Mouse (Mus musculus): ENCODE results near the gene Slc25a27. TPM values are rescaled to one million over a fixed set of nuclear protein-coding genes. Genes with fewer than 3 reads are reported as not detected.

Slc25a27 gene
- polyA plus RNA-seq, 1 experiment from 2014 or later: 1.5 TPM

DNA sequence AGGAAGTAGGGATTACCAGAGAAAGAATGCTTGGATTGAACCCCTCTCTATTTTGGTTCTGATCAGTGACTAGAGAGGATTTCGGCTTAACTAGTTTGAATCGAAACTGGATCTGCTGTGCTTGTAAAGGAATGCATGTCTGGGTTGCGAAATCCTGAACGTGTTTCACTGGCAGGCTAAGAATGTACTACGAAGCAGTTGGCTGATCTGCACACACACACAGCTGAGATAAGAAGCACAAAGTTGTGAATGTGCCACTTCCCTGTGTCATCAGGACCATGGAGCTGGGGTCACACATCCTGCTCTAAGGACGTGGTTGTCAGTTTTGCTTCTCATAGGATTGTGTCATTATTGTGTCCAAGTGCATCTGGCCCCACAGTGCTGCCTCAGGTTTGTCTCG lies 22.6 kb downstream of the Slc25a27 start:
- WGBS (ENCODE audit: insufficient replicate concordance): 22% methylated on average over 7 of the region's 7 CpGs
- no peaks in the 10 kb centered on the region for H3K36me3 ChIP-seq
- no peak overlapping the region for H3K4me3 ChIP-seq (replicated peaks)
- no peak overlapping the region for H3K27ac ChIP-seq
- no peak overlapping the region for H3K4me2 ChIP-seq
- H3K4me1 ChIP-seq (replicated peaks): peaks cover 4% of the 10 kb centered on the region; the same call in 1 of the 2 replicates
- H3K9ac ChIP-seq: no peak overlapping the region
- no peaks in the 10 kb centered on the region for H3K9me3 ChIP-seq (replicated peaks)
- ATAC-seq (ENCODE audit: low read depth) (no peak), DNase-seq (no peak)
- H3K27me3 ChIP-seq: no peaks in the 10 kb centered on the region

DNA sequence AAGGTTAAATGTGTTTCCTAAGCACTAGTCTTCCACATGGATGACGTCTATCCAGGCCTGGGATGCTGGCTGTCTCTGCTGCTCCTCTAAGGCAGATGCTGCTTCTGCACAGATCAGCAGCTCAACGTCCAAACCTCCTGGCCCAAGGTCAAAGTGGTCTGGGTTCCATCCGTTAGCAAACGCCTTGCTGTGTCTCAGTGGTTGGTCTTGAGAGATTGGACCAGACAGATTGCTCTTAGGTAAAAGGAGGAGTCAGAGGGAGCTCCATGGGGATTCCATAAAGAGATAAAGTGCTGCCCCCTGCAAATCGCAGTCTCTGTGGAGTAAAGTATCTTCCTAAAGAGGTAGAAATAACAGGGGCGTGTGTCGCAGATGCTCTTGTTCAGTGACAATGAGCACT lies 23.8 kb downstream of the Slc25a27 start:
- Histone ChIP-seq H3K27me3 (no peaks in the 10 kb centered on the region), H3K9me3 (replicated peaks) (no peaks in the 10 kb centered on the region), H3K4me3 (replicated peaks) (no peak overlapping the region), H3K36me3 (no peaks in the 10 kb centered on the region), H3K9ac (no peak overlapping the region), H3K4me1 (replicated peaks) (peaks cover 4% of the 10 kb centered on the region; the same call in 1 of the 2 replicates), H3K4me2 (no peak overlapping the region), H3K27ac (no peak overlapping the region)
- WGBS (ENCODE audit: insufficient replicate concordance): 71% methylated on average over 7 of the region's 7 CpGs
- no peak for DNase-seq
- no peak for ATAC-seq (ENCODE audit: low read depth)

DNA sequence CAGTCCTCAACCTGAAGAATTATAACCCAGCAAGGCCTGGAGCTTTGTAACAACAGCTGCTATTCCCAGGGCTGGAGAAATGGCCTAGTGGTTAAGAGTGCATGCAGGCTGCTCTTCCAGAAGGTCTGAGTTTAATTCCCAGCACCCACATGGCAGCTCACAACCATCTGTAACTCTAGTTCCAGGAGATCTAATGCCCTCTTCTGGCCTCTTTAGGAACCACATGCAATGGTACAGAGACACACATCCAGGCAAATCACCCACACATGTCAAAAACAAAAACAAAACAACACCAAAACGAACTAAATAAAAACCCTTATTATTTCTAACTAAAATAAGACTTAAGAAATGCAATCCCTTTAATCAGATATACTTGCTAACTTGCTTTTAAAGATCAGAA lies 26.2 kb downstream of the Slc25a27 start:
- Histone ChIP-seq H3K9me3 (replicated peaks) (no peaks in the 10 kb centered on the region), H3K27me3 (no peaks in the 10 kb centered on the region), H3K4me1 (replicated peaks) (peaks cover 4% of the 10 kb centered on the region; the same call in 1 of the 2 replicates), H3K9ac (no peak overlapping the region), H3K27ac (no peak overlapping the region), H3K4me3 (replicated peaks) (no peak overlapping the region), H3K4me2 (no peak overlapping the region), H3K36me3 (no peaks in the 10 kb centered on the region)
- ATAC-seq (ENCODE audit: low read depth) (no peak), DNase-seq (no peak)
- WGBS (ENCODE audit: insufficient replicate concordance): 30% methylated on average over 1 of the region's 1 CpGs

DNA sequence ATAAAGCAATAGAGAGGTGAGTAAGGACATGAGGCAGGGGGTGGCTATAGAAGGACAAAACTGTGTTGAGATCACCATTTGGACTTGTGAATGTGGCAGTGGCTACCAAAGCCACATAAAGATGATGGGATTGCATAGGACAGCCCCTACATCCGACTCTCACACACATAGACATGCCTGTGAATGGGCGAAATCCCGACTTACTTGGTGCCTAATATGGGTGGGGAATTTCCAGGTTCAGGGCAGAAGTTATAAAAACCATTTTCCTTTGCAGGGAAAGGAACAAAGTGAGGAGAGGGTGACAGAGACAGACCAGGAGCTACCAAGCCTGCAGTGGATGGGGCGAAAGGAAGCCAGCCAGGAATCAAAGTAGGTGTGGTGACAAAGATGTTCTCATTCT lies 29.9 kb downstream of the Slc25a27 start:
- Histone ChIP-seq H3K27me3 (no peaks in the 10 kb centered on the region), H3K36me3 (no peaks in the 10 kb centered on the region), H3K9ac (no peak overlapping the region), H3K4me3 (replicated peaks) (no peak overlapping the region), H3K4me1 (replicated peaks) (no peaks in the 10 kb centered on the region), H3K27ac (no peak overlapping the region), H3K4me2 (no peak overlapping the region), H3K9me3 (replicated peaks) (no peaks in the 10 kb centered on the region)
- ATAC-seq (ENCODE audit: low read depth) (no peak), DNase-seq (no peak)
- WGBS (ENCODE audit: insufficient replicate concordance): 59% methylated on average over 4 of the region's 4 CpGs

DNA sequence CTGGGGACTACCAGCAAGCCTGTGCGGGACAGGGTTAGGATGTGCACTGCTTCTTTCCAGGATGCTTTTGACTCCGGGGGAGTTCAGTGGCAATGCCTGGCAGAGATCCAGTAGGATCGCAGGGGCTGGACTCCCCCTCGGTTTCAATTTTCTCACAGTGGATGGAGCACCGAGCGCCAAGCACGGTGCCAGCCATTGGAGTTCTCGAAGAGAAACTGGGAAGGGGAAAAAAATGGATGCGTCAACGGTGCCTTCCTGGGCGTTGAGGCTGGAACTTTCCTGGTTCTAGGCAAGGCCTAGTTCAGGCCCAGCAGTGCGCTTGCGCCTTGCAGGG lies 36.6 kb downstream of the Slc25a27 start:
- 50% methylated on average over 13 of the region's 13 CpGs for WGBS (ENCODE audit: insufficient replicate concordance)
- Histone ChIP-seq H3K9me3 (replicated peaks) (no peaks in the 10 kb centered on the region), H3K27me3 (peaks cover 43% of the 10 kb centered on the region), H3K4me2 (peak overlapping the region; percentile 50; the same call in 1 of the 2 replicates), H3K9ac (no peak overlapping the region), H3K4me1 (replicated peaks) (0 out of 2 replicates have a peak, but pooled peaks cover 5% of the 10 kb centered on the region), H3K4me3 (replicated peaks) (peak overlapping the region; percentile 31; the same call in 1 of the 2 replicates), H3K36me3 (no peaks in the 10 kb centered on the region), H3K27ac (no peak overlapping the region)
- no peak for DNase-seq
- no peak for ATAC-seq (ENCODE audit: low read depth)

DNA sequence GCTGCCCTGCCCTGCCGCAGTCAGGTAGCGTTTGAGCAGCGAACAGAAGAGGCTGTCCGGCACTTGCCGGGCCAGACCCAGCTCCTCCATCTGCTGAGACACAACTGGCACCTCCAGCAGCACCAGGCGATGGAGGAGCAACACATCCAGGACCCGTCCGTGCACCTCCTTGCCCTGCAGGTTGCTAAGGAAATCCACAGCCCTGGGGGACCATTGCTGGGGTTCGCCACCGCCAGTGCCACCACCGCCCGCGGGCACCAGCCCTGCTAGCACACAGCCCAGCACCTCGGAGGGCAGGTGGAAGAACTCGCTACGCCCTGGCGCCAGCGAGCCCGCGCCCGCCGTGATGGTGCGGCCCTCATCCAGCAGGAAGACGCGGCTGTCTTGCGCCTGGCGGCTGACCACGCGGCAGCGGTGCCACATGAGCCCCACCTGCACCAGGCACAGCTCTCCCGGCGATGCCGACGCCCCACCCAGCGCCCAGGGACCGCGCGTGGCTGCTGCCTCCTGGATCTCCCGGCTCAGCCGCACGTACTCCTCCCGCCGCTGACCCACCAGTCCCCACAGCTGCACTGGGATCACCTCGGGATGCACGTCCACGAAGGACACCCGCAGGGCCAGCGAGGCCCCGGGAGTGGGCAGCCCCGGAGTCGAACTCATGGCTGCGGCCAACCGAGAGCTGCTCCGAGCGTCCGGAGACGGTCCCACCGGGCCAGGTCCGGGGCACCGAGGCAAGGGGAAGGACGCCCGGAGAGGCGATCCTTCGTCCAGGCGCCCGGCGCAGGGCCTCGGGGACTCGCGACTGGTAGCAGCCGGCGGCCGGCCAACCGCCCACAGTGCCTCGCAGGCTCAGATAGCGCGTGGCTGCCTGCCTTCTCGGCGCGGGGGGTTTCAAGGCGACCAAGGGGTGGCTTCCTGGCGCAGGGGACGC lies 37.3 kb downstream of the Slc25a27 start, which contains the start of gene Tdrd6:
Tdrd6 (minus strand) TSS at position 804 of the 931 bp plus-strand sequence.
- H3K9me3 ChIP-seq (replicated peaks): no peaks in the 10 kb centered on the region
- 5% methylated on average over 82 of the region's 83 CpGs for WGBS (ENCODE audit: insufficient replicate concordance)
- H3K4me1 ChIP-seq (replicated peaks): 0 out of 2 replicates have a peak, but pooled peaks cover 5% of the 10 kb centered on the region
- H3K27ac ChIP-seq: no peak within 1 kb of the TSS
- peak within 1 kb of the TSS; percentile 31 for H3K4me3 ChIP-seq (replicated peaks)
- peaks cover 43% of the 10 kb centered on the region for H3K27me3 ChIP-seq
- no peak within 1 kb of the TSS for H3K9ac ChIP-seq
- H3K4me2 ChIP-seq: peak within 1 kb of the TSS; percentile 50
- H3K36me3 ChIP-seq: no peaks in the 10 kb centered on the region
- DNase-seq (no peak), ATAC-seq (ENCODE audit: low read depth) (no peak)

DNA sequence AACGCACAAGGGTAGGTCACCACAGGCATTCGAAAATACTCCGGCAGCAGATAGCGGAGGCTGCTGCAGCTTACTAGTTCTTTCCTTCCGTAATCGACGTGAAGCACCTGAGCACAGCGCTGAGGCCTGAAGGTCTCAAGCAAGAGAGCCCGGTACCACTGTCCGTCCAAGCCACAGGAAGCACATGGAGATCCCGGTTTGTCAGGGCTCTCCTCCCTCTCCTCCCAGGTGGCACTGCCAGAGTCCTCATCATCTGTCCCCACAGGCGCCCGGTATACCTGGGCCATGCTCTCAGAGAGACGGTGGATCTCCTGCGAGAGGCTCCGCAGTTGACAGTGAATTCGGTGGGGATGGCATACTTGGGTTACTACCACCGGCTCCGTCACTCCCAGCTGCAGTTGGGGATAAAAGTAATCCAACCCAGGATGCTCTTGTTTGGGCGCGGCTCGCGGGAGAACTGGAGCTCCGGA lies 38.0 kb downstream of the Slc25a27 start:
- Histone ChIP-seq H3K36me3 (no peaks in the 10 kb centered on the region), H3K9me3 (replicated peaks) (no peaks in the 10 kb centered on the region), H3K4me3 (replicated peaks) (no peak overlapping the region), H3K9ac (no peak overlapping the region), H3K27me3 (peaks cover 43% of the 10 kb centered on the region), H3K27ac (no peak overlapping the region), H3K4me1 (replicated peaks) (0 out of 2 replicates have a peak, but pooled peaks cover 5% of the 10 kb centered on the region), H3K4me2 (no peak overlapping the region; the same call in 1 of the 2 replicates)
- DNase-seq: no peak
- WGBS (ENCODE audit: insufficient replicate concordance): 25% methylated on average over 24 of the region's 24 CpGs
- no peak for ATAC-seq (ENCODE audit: low read depth)

DNA sequence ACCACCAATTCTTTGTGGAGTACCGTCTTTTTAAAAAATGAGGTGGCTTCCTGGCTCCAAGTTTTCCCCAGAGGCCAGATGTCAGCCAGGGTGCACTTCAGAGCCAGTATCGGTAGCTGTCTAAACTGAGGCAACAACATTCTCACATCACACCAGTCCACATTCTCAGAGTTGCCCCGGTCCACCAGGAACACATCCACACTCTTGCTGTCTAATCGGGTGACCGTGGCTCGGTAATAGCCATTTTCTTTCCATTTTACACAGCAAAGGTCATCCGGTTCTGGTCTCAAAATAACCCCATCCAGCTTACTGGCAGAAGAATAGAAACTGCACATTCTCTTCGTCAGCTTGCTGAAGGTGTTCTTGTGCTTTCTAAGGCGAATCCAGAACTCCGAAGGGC lies 38.8 kb downstream of the Slc25a27 start:
- no peak overlapping the region for H3K27ac ChIP-seq
- no peaks in the 10 kb centered on the region for H3K36me3 ChIP-seq
- no peak for ATAC-seq (ENCODE audit: low read depth)
- 69% methylated on average over 10 of the region's 10 CpGs for WGBS (ENCODE audit: insufficient replicate concordance)
- no peak overlapping the region for H3K4me3 ChIP-seq (replicated peaks)
- H3K4me1 ChIP-seq (replicated peaks): 0 out of 2 replicates have a peak, but pooled peaks cover 5% of the 10 kb centered on the region
- H3K9ac ChIP-seq: no peak overlapping the region
- H3K9me3 ChIP-seq (replicated peaks): no peaks in the 10 kb centered on the region
- no peak overlapping the region for H3K4me2 ChIP-seq
- peaks cover 43% of the 10 kb centered on the region for H3K27me3 ChIP-seq
- no peak for DNase-seq

DNA sequence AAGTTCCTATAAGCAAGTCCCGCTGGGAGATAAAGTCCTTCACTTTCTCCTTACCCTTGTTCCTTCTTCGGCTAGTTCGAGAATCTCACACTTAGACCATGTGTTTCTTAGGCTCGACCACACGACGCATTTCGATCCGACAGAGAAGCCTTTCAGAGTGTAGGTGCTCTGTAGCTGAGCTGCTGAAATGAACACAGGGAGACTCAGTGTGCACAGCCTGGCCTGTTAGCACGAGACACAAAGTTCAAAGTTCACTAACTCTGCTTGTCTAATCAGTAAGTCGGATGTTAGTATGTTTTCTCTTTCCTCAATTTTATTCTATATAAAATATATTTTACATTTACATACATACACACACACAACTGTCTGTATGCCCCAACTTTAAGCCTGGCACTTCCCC lies 44.9 kb downstream of the Slc25a27 start:
- Histone ChIP-seq H3K4me3 (replicated peaks) (no peak overlapping the region), H3K9ac (no peak overlapping the region), H3K27me3 (no peaks in the 10 kb centered on the region), H3K4me1 (replicated peaks) (no peaks in the 10 kb centered on the region), H3K4me2 (no peak overlapping the region), H3K36me3 (no peaks in the 10 kb centered on the region), H3K27ac (no peak overlapping the region), H3K9me3 (replicated peaks) (no peaks in the 10 kb centered on the region)
- no peak for DNase-seq
- WGBS (ENCODE audit: insufficient replicate concordance): 71% methylated on average over 10 of the region's 10 CpGs
- no peak for ATAC-seq (ENCODE audit: low read depth)

DNA sequence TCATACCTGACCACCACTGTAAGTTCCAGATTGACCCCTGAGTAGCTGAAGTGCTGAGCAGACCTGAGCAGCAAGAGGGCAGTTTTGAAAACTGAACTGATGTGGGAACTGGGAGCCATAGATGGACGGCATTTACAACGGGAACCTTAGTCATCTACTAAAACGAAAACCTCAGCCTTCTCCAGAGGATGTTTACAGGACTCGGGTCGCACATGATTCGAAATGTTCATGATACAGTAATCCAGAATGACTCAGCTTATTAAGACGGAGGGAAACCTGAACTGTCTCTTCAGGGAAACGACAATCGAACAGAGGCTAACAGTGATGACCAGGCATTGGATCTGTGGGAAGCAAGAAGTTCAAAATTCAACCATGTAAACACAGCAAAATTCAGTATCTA lies 47.9 kb downstream of the Slc25a27 start:
- no peak overlapping the region for H3K9ac ChIP-seq
- no peak overlapping the region for H3K4me3 ChIP-seq (replicated peaks)
- ATAC-seq (ENCODE audit: low read depth) (no peak), DNase-seq (no peak)
- no peaks in the 10 kb centered on the region for H3K4me1 ChIP-seq (replicated peaks)
- H3K4me2 ChIP-seq: no peak overlapping the region
- WGBS (ENCODE audit: insufficient replicate concordance): 66% methylated on average over 9 of the region's 9 CpGs
- no peaks in the 10 kb centered on the region for H3K36me3 ChIP-seq
- no peaks in the 10 kb centered on the region for H3K9me3 ChIP-seq (replicated peaks)
- H3K27ac ChIP-seq: no peak overlapping the region
- H3K27me3 ChIP-seq: no peaks in the 10 kb centered on the region

DNA sequence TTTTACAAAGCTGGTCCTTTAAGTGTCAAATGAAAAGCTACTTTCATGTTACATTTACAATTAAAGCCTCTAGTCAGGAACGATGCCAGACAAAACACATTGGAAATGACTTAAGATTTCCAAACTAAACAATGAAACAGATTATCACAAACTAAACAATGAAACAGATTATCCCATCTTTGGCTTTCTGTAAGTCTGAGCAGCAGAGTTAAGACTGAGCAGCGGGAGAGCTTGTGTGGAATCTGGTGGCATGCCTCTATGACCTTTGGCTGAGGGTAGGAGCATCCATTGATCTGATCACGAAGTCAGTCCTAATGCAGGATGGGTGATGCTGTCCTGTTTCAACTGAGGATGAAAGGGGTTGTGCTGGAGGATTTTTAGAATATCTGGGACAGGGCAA lies 54.8 kb downstream of the Slc25a27 start:
- ATAC-seq (ENCODE audit: low read depth): no peak
- no peak overlapping the region for H3K4me3 ChIP-seq (replicated peaks)
- no peak overlapping the region for H3K4me2 ChIP-seq
- no peaks in the 10 kb centered on the region for H3K9me3 ChIP-seq (replicated peaks)
- DNase-seq: no peak
- H3K9ac ChIP-seq: no peak overlapping the region
- no peak overlapping the region for H3K27ac ChIP-seq
- H3K36me3 ChIP-seq: no peaks in the 10 kb centered on the region
- H3K4me1 ChIP-seq (replicated peaks): no peaks in the 10 kb centered on the region
- WGBS (ENCODE audit: insufficient replicate concordance): 55% methylated on average over 3 of the region's 3 CpGs
- H3K27me3 ChIP-seq: no peaks in the 10 kb centered on the region

DNA sequence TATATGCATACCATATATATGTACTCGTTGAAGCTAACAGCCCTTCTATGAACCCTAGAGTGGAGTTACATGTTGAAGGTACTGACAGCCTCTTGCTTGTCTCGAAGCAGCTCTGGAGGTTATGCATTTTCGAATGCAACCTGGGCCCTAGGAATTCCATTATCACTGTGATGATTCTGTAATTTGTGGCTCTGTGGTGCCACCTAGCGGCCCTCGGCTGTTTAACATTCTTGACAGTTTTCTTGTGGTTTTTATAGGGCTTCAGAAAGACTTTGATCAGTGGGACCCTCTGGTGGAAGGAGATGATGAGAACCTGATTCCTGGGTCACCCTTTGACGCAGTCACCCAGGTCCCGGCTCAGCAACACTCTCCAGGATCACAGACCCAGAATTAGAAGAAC lies 55.4 kb downstream of the Slc25a27 start:
- Histone ChIP-seq H3K27me3 (no peaks in the 10 kb centered on the region), H3K36me3 (no peaks in the 10 kb centered on the region), H3K4me1 (replicated peaks) (no peaks in the 10 kb centered on the region), H3K4me3 (replicated peaks) (no peak overlapping the region), H3K4me2 (no peak overlapping the region), H3K27ac (no peak overlapping the region), H3K9me3 (replicated peaks) (no peaks in the 10 kb centered on the region), H3K9ac (no peak overlapping the region)
- ATAC-seq (ENCODE audit: low read depth): no peak
- DNase-seq: peak; percentile 11
- WGBS (ENCODE audit: insufficient replicate concordance): 15% methylated on average over 7 of the region's 7 CpGs

Measured in liver, embryonic 13.5 days (tissue).